Mouse (Mus musculus) c-Kit-negative CD71-positive TER-119-positive erythroid progenitor cells, embryonic 14.5 days (primary cell): ENCODE measurements around the gene Rad54l2.

Source experiments
- DNase-seq: peaks from one replicate; pipeline ENCODE4 v3.0.0-alpha.2; 2013; ENCODE audit warnings: low read depth, low spot score

The Rad54l2 gene

DNA sequence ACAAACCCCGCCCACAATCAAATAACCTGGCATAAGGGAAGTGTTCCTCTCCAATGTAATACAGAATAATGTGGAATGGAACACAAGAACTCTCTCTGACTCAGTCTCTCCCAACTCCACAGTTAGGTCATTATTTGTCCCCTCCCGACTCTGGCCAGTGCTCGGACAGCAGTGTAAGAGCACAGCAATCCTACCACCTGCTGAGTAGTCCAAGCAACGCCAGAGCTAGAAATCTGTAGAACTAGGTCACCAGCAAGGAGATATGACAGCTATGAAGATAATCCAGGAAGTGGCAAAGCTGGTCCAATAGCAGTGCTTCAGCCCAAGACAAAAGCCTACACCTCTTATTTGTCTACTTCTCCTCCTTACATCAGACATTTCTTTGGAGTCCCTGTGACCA is 112.4 kb downstream of the Rad54l2 start:
- DNase-seq: no peak

DNA sequence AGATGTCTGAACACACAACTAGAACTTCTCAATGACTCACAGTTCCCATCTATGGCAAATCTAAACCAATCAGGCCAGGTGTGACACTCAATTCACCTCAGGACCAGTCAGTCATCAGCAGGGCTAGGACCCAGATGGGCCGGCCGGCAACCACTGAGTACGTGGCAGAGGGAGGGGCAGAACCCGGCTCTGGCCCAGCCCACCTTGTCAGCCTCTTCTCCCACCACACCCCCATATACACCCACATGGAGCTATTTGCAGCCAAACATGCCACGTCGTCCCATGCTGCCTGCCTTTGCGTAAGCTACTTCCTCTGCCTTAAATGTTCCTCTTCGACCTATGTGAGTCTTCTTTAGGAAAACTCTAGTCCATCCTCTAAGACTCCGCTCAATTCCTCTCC is 113.0 kb downstream of the Rad54l2 start:
- DNase-seq: no peak

- DNase-seq: peak; percentile 58
Measured at GRCm38 (mm10) chr9:106675480-106675879, 113.5 kb downstream of the Rad54l2 start.

- DNase-seq: no peak
Measured at GRCm38 (mm10) chr9:106673860-106674259, 115.1 kb downstream of the Rad54l2 start.

DNA sequence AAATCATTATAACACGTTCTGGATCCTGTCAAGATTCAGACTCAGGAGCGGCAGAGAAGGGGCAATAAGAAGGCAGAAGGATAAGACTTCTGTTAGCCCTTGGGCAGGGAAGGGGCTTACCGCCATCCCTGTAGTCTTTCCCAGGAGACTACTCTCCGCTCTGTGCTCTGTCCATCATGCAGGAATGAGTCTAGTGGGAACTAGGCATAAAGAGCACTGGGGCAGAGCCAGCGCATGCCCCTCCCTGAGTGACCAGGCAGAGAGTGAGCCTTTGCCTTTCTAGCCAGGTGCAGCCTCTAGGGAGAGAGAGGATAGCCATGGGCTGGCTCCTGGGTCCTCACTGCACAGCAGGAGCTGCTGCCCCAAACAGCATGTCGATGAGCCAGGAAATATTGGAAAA is 124.1 kb downstream of the Rad54l2 start:
- no peak for DNase-seq

GRCm38 (mm10) chr9:106664433-106664832 is 124.6 kb downstream of the Rad54l2 start:
- DNase-seq: no peak

GRCm38 (mm10) chr9:106663200-106663599 is 125.8 kb downstream of the Rad54l2 start:
- no peak for DNase-seq

DNA sequence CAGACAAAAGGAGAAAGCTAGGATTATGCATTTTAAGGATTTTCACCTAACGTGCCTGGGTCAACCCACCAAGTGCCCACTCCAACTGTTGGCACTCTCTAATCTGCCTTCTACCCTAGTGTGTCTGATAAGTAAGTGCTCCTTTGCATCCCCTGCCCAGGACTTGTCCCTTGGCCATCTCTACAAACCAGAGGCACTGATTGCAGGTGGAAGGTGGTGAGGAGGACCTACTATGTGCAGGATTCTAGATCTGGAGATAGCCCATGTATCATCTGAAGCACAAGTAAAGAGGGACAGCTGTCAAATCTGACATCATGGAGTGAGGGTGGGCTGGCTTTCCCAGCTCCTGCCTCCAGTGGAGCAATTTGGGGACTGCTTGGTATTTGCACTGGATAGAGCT is 129.1 kb downstream of the Rad54l2 start:
- no peak for DNase-seq

- no peak for DNase-seq
Measured at GRCm38 (mm10) chr9:106659441-106659840, 129.6 kb downstream of the Rad54l2 start.

DNA sequence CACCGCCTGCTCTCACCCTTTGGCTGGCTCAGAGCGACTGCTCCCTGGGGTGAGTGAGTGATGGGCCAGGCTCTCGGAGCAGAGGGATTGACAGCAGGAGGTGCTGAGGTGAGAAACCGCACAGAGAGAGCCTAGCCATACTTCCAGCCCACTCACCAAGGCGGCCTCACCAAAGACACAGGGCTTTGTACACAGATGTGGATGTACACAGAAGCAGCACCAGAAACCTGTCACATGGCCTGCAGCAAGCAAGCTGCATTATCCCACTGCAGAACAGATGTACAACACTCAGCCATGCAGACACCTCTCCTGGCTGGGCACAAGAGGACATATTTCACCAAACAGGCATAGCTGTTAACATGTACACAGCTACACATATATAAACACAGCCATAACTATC is 131.4 kb downstream of the Rad54l2 start:
- DNase-seq: no peak

DNA sequence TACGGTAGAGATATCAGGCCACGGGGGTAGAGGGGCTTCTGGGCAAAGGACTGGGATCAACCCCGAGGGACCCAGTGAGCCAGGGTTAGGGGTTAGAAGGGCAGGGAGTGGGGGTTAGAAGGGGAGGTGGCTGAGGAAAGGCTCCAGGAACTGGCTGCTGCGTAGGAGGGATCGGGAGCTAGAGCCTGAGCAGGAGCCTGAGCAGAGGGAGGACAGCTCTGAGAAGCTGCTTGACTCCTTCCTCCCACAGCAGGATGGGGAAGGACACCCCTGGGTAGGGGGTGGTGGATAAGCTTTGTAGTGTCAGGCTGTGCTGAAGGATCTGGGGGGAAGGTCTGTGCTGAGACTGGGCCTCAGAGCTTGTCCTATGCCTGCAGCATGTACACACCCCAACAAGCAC is 132.2 kb downstream of the Rad54l2 start:
- DNase-seq: no peak

DNA sequence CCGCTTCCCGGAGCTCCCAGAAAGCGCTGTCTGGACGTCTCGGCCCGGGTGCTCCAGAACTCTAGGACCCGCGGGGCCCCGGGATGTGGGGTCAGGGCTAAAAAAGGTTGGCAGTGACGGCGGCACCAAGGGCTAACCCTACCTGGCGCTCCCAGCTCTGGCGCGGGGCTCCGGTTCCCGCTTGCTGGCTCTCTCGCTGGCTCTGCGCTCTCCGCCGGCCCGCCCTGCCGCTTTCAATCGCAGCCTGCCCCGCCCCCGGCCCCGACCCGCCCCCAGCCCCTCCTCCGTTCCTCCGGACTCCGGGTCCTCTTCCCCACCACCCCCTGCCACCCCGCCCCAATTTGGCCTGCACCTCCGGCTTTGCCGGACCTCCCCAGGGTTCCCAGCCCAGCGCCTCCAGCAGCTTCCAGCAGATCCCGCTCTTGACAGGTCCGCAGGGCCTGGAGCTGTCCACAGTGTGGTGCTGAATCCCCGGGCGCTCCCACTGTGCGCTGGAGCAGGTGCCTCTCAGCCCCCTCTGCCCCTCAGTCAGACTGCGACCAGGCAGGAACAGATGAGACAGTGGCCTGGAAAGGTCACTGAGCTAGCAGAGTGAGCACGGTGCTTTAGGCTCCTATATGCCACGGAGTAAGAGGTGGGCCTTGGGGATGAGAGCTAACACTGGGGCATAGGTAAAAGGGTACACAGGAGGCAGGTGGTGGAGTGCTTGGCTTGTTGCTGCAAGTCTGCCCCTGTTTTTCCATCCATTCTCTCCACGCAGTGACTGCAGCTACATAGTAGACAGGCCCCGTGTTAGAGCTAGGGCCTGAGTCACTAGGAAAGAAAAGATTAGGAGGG is 132.9 kb downstream of the Rad54l2 start, which contains the start of gene Grm2:
Gene Grm2 (minus strand): TSS at position 199 of the 837 bp plus-strand sequence.
- DNase-seq: no peak

- DNase-seq: no peak
Measured at GRCm38 (mm10) chr9:106652720-106653119, 136.3 kb downstream of the Rad54l2 start.

DNA sequence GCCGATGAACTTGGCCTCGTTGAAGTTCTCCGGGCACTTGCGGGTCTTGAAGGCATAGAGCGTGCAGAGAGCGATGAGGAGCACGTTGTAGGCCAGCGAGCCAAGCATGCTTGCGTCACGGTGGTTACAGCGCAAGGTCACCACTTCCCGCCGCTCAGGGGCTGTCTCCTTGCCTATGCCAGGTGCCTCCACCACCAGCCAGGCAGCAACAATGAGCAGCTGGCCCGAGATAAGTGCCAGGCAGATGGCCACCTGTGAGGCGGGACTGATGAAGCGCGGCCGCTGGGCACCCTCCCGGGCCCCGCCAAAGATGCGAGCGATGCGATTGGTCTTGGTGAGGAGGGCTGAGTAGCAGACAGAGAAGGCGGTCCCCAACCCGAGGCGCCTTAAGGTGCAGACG is 141.8 kb downstream of the Rad54l2 start:
- no peak for DNase-seq

- no peak for DNase-seq
Measured at GRCm38 (mm10) chr9:106645684-106646271, 143.2 kb downstream of the Rad54l2 start.

DNA sequence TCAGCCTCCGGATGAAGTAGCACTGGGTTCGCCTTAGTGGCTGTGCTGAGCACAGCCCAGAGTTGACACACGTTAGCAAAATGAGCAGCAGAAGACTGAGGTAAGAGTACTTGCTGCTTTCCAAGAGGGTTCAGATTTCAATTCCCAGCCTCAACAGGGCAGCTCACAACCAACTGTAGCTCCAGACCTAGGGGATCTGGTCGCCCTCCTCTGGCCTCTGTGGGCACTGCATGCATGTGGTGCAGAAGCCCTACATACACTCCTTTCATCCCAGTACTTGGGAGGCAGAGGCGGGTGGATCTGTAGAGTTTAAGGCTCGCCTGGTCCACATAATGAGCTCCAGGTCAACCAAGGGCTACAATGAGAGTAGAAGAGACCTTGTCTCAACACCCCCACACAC is 145.2 kb downstream of the Rad54l2 start:
- no peak for DNase-seq

DNA sequence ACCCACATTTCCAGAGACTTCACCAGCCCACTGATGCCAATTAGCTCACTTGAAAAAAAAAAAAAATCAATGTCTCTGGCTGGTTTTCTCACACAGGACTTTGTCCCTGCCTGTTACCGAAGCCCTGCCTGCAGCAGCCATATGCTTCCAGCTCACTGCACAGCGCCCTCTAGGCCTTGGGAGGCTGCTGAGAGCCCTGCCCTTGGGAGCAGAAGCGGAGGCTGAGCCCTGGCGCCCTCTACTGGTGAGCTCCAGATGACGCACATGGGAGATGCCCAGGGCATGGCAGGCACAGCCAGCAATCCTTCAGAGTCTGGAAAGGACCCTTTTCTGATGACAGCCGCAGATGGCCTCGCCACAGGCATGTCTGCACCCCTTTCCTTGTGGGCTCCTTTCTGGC is 145.9 kb downstream of the Rad54l2 start:
- peak; percentile 25 for DNase-seq

DNA sequence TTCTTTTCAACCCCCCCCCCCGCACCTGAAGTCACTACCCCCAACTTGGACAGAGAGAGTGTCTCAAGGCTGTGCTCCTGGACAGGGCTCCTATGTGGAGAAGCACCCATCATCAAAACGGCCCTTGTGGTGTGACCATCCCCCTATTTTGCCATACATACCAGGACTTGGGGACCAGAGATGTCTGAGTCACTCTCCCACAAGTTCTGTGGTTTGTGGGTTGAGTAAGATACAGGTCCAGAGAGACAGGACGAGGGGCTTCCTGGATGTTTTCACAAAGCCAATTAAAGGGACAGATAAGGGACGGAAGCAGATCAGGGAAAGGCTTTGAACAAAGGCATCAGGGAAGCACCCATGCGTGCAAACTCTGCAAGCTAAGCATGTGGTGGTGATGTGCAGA is 147.6 kb downstream of the Rad54l2 start:
- no peak for DNase-seq

DNA sequence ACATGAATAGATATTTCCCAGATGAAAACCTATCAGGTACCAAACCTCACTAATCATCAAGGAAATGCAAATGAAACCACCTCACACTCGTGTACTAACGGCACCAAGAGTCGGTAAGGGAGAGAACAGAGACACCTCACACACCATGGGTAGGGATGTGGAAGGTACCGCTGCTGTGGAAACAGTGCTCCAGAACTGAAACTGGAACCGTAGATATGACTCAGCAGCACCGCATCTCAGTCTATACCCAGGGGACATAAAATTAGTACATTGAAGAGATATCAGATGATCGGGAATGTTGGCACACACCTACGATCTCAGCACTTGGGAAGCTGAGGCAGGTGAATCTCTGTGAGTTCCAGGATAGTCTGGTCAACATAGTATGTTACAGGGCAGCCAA is 150.8 kb downstream of the Rad54l2 start:
- DNase-seq: no peak
